Comparison of ENCODE assay signal across 9 mouse cellular contexts in the genomic region with DNA sequence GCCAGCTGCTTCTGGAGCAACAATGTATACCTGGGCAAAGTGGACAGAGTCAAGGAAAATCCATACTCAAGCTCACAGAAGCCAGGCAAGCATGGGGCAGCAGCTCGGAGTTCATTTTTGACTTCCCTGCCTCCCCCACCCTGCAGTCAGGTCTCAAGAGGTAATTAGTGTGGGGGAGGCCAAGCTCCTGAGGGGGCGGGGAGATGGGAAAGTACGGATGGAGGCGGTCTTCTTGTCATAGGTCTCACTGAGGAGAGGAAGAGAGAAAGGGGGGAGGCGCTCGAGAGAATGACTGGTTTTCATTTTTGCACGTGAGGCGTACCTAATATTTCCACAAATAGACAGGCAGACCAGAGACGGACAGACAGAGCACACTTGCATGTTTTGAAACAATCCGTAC. TPM values are rescaled to one million over a fixed set of nuclear protein-coding genes. Genes with fewer than 3 reads are reported as not detected.
A peak's percentile ranks its signal among the peaks of the same experiment; 100 is the strongest.
DNase-seq lines count a peak whose midpoint lies in the region; ATAC-seq and TF ChIP-seq lines count a peak whose summit lies in the region.
"Had no signal": no experiment of that assay in that cellular context is flagged by ENCODE, and none has a peak within 500 bp of the region (broad histone marks: within the 10 kb centered on the region; RNA-seq: fewer than 3 reads in every experiment).

No protein-coding gene starts in this region.

- no peaks in the 10 kb centered on the region for H3K9me3 ChIP-seq in heart, embryonic 16.5 days (replicated peaks; ENCODE audit: control insufficient read depth, low read length)
- H3K9me3 ChIP-seq in hindbrain, embryonic 12.5 days (replicated peaks), result no peaks in the 10 kb centered on the region
- H3K9me3 ChIP-seq in limb, embryonic 15.5 days, result no peaks in the 10 kb centered on the region

- H3K27ac ChIP-seq in heart, embryonic 16.5 days (ENCODE audit: low read length), result no peak overlapping the region
- H3K27ac ChIP-seq in hindbrain, embryonic 12.5 days, result no peak overlapping the region
- H3K27ac ChIP-seq in limb, embryonic 15.5 days, result no peak overlapping the region

- TF ChIP-seq CTCF in lung, adult 2 months (IDR thresholded peaks at IDR 0.05; ENCODE audit: insufficient read depth, low read length), result no peak

- no peak for TF ChIP-seq POLR2A in lung, adult 2 months (IDR thresholded peaks at IDR 0.05; ENCODE audit: borderline replicate concordance, extremely low read depth, low read depth, low read length)

- WGBS in heart, embryonic 16.5 days, result 7% methylated on average over 10 of the region's 10 CpGs
- 10% methylated on average over 10 of the region's 10 CpGs for WGBS in hindbrain, embryonic 12.5 days
- WGBS in limb, embryonic 15.5 days, result 7% methylated on average over 10 of the region's 10 CpGs
- WGBS in lung, adult 2 months, result 8% methylated on average over 10 of the region's 10 CpGs

- H3K4me2 ChIP-seq in heart, embryonic 16.5 days (ENCODE audit: low read depth, low read length), result peak overlapping the region; percentile 94
- peak overlapping the region; percentile 97 for H3K4me2 ChIP-seq in hindbrain, embryonic 12.5 days (replicated peaks)
- H3K4me2 ChIP-seq in limb, embryonic 15.5 days, result peak overlapping the region; percentile 97

- H3K4me3 ChIP-seq in heart, embryonic 16.5 days (ENCODE audit: low read length), result peak overlapping the region; percentile 58
- H3K4me3 ChIP-seq in hindbrain, embryonic 12.5 days, result peak overlapping the region; percentile 57
- H3K4me3 ChIP-seq in limb, embryonic 15.5 days, result peak overlapping the region; percentile 55
- no peak overlapping the region for H3K4me3 ChIP-seq in lung, adult 2 months (replicated peaks; ENCODE audit: extremely low read depth, low read depth, low read length)

- peaks cover 12% of the 10 kb centered on the region for H3K27me3 ChIP-seq in heart, embryonic 16.5 days (ENCODE audit: control insufficient read depth, insufficient read depth, low read length)
- peaks cover 40% of the 10 kb centered on the region for H3K27me3 ChIP-seq in hindbrain, embryonic 12.5 days
- peaks cover 29% of the 10 kb centered on the region for H3K27me3 ChIP-seq in limb, embryonic 15.5 days

- ATAC-seq in heart, embryonic 16.5 days (replicated peaks; ENCODE audit: extremely low read depth, insufficient read depth, low FRiP score), result no peak
- no peak for ATAC-seq in hindbrain, embryonic 12.5 days (ENCODE audit: low FRiP score)
- 0 out of 2 replicates have a peak, but pooled peaks have one; percentile 10 for ATAC-seq in limb, embryonic 15.5 days (ENCODE audit: insufficient number of reproducible peaks, low FRiP score, low TSS enrichment, low read depth)
- no peak for ATAC-seq in megakaryocyte-erythroid progenitor cell, adult 5-6 weeks (replicated peaks; ENCODE audit: low FRiP score, low TSS enrichment, poor library complexity, severe bottlenecking)

- DNase-seq in heart, adult 9 months (ENCODE audit: low spot score in 2 of 2), result no peak
- peak; percentile 24 to 32 for DNase-seq in cerebellum, postnatal 14 days
- DNase-seq in gastrocnemius, adult 18-20 months (ENCODE audit: low spot score), result no peak
- no peak for DNase-seq in lung, adult 2 months

- H3K36me3 ChIP-seq in heart, embryonic 16.5 days (ENCODE audit: control insufficient read depth, insufficient read depth), result no peaks in the 10 kb centered on the region
- H3K36me3 ChIP-seq in hindbrain, embryonic 12.5 days, result no peaks in the 10 kb centered on the region
- H3K36me3 ChIP-seq in limb, embryonic 15.5 days, result no peaks in the 10 kb centered on the region

- peak overlapping the region; percentile 45 for H3K9ac ChIP-seq in heart, embryonic 16.5 days (ENCODE audit: low read length)
- H3K9ac ChIP-seq in hindbrain, embryonic 12.5 days, result no peak overlapping the region
- no peak overlapping the region for H3K9ac ChIP-seq in limb, embryonic 15.5 days

- peaks cover 2% of the 10 kb centered on the region for H3K4me1 ChIP-seq in heart, embryonic 16.5 days (ENCODE audit: control insufficient read depth, insufficient read depth, low read length)
- H3K4me1 ChIP-seq in hindbrain, embryonic 12.5 days, result peaks cover 10% of the 10 kb centered on the region; the same call in 1 of the 2 replicates
- H3K4me1 ChIP-seq in limb, embryonic 15.5 days, result peaks cover 19% of the 10 kb centered on the region
- H3K4me1 ChIP-seq in lung, adult 2 months (ENCODE audit: control insufficient read depth, insufficient read depth, low read length), result no peaks in the 10 kb centered on the region

RNA-seq across cellular contexts. Expression of gene Gabrb1, which starts 1.1 kb away (rescaled TPM):
- 0.43 and 0.90 TPM in 2 replicates for polyA plus RNA-seq in heart, embryonic 16.5 days (2015; fragmentation: Nextera tagmentation; extraction: Ambion mirVana)
- polyA plus RNA-seq in hindbrain, embryonic 12.5 days (2016; fragmentation: Nextera tagmentation; extraction: Ambion mirVana), result 1.8 and 2.6 TPM in 2 replicates
- 1.8 and 1.9 TPM in 2 replicates for polyA plus RNA-seq in limb, embryonic 15.5 days (2015; fragmentation: Nextera tagmentation; extraction: Ambion mirVana)
- total RNA-seq in megakaryocyte-erythroid progenitor cell, adult 5-6 weeks (2014; fragmentation: Nextera tagmentation), result not detected in 2 replicates
- total RNA-seq in megakaryocyte-erythroid progenitor cell, adult 5-6 weeks (2017), result not detected in 2 replicates
- total RNA-seq in gastrocnemius, adult 18-20 months (2021), result under 1 TPM; 0.02 TPM
- polyA plus RNA-seq in lung, adult 2 months (2012; rRNA removed), result 0.02 TPM in 1 of 2 replicates, not detected in the other
- polyA plus RNA-seq: spleen, adult 2 months had no signal

RNA-seq across cellular contexts. Expression of gene Gabra4, which starts 1.3 kb away (rescaled TPM):
- 2.4 and 3.3 TPM in 2 replicates for polyA plus RNA-seq in heart, embryonic 16.5 days (2015; fragmentation: Nextera tagmentation; extraction: Ambion mirVana)
- polyA plus RNA-seq in hindbrain, embryonic 12.5 days (2016; fragmentation: Nextera tagmentation; extraction: Ambion mirVana), result 2.4 TPM in 2 replicates
- 7.3 and 8.9 TPM in 2 replicates for polyA plus RNA-seq in limb, embryonic 15.5 days (2015; fragmentation: Nextera tagmentation; extraction: Ambion mirVana)
- total RNA-seq in megakaryocyte-erythroid progenitor cell, adult 5-6 weeks (2014; fragmentation: Nextera tagmentation), result not detected in 2 replicates
- not detected in 2 replicates for total RNA-seq in megakaryocyte-erythroid progenitor cell, adult 5-6 weeks (2017)
- not detected for total RNA-seq in gastrocnemius, adult 18-20 months (2021)
- 0.18 and 0.22 TPM in 2 replicates for polyA plus RNA-seq in lung, adult 2 months (2012; rRNA removed)

Comparison
In these comparisons a context has a peak if more than half of its experiments do, and no peak if none do; other contexts are left out.
1. DNase-seq: peak in cerebellum, postnatal 14 days (2 of 2); none in heart, adult 9 months (0 of 2), gastrocnemius, adult 18-20 months (single experiment) and lung, adult 2 months (single experiment).
2. Peak in every context shown above with its lines, with median percentiles within 50 percentile points of each other: H3K4me2 ChIP-seq.